8 mouse cellular contexts compared by ENCODE assay signal in the genomic region with DNA sequence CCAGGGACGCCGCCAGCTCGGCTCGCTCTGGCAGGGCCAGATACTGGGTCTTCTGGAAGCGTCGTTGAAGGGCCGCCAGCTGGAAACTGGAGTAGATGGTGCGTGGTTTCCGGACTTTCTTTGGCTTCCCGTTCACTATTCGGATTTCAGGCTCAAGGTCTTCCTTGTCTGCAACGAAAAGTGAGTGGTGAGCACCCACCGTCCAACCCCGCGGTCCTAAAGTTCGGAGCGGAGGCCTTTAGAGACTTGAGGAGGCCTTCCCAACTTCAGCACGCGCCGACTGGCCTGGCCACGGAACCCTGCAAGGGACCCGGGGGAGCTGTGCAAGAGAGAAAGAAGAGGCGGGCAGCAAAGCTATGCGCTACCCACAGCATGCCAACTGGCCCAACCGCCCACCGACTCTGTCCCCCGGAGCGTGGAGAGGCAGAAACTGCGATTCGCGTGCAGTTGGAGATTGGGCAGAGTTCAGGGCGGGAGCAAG. TPM values are rescaled to one million over a fixed set of nuclear protein-coding genes. Genes with fewer than 3 reads are reported as not detected.
DNase-seq lines count a peak whose midpoint lies in the region; ATAC-seq and TF ChIP-seq lines count a peak whose summit lies in the region.

No protein-coding gene starts in this region.

- H3K9ac ChIP-seq in lung, postnatal 0 days (replicated peaks; ENCODE audit: low read depth), result no peak overlapping the region
- no peak overlapping the region for H3K9ac ChIP-seq in hindbrain, embryonic 11.5 days (ENCODE audit: low read depth, low read length)
- H3K9ac ChIP-seq in midbrain, embryonic 11.5 days (ENCODE audit: low read length), result peak overlapping the region; percentile 30

- H3K27ac ChIP-seq in lung, postnatal 0 days (ENCODE audit: low read length), result no peak overlapping the region
- peak overlapping the region; percentile 91 for H3K27ac ChIP-seq in embryonic facial prominence, embryonic 10.5 days (replicated peaks)
- no peak overlapping the region for H3K27ac ChIP-seq in hindbrain, embryonic 11.5 days (ENCODE audit: low read depth, low read length)
- no peak overlapping the region for H3K27ac ChIP-seq in midbrain, embryonic 11.5 days (ENCODE audit: low read depth, low read length)

- peaks cover 11% of the 10 kb centered on the region for H3K4me1 ChIP-seq in lung, postnatal 0 days (ENCODE audit: insufficient read depth, low read depth, low read length)
- peaks cover 64% of the 10 kb centered on the region for H3K4me1 ChIP-seq in embryonic facial prominence, embryonic 10.5 days
- peaks cover 12% of the 10 kb centered on the region for H3K4me1 ChIP-seq in hindbrain, embryonic 11.5 days (replicated peaks; ENCODE audit: control insufficient read depth, insufficient read depth, low read length)
- peaks cover 33% of the 10 kb centered on the region for H3K4me1 ChIP-seq in midbrain, embryonic 11.5 days (ENCODE audit: control insufficient read depth, insufficient read depth, low read length)

- TF ChIP-seq EP300 in lung, postnatal 0 days (IDR thresholded peaks at IDR 0.05), result no peak

- TF ChIP-seq CTCF in lung, postnatal 0 days (IDR thresholded peaks at IDR 0.05), result no peak

- no peak for ATAC-seq in lung, postnatal 0 days
- no peak for ATAC-seq in hindbrain, embryonic 11.5 days (ENCODE audit: low FRiP score)
- no peak for ATAC-seq in midbrain, embryonic 11.5 days (ENCODE audit: low FRiP score)

- peak overlapping the region; percentile 55 for H3K4me2 ChIP-seq in lung, postnatal 0 days (replicated peaks; ENCODE audit: low read depth, low read length)
- H3K4me2 ChIP-seq in hindbrain, embryonic 11.5 days (replicated peaks; ENCODE audit: low read depth, low read length), result peak overlapping the region; percentile 95
- H3K4me2 ChIP-seq in midbrain, embryonic 11.5 days, result peak overlapping the region; percentile 63

- H3K27me3 ChIP-seq in lung, postnatal 0 days (replicated peaks; ENCODE audit: insufficient read depth, low read length), result peaks cover 87% of the 10 kb centered on the region
- H3K27me3 ChIP-seq in embryonic facial prominence, embryonic 10.5 days (replicated peaks; ENCODE audit: low read depth, poor library complexity, severe bottlenecking), result peaks cover 92% of the 10 kb centered on the region
- peaks cover 77% of the 10 kb centered on the region for H3K27me3 ChIP-seq in hindbrain, embryonic 11.5 days (ENCODE audit: control insufficient read depth, insufficient read depth, low read length)
- H3K27me3 ChIP-seq in midbrain, embryonic 11.5 days (ENCODE audit: control insufficient read depth, insufficient read depth, low read length), result peaks cover 91% of the 10 kb centered on the region

- 4% methylated on average over 32 of the region's 32 CpGs for WGBS in lung, postnatal 0 days
- WGBS in embryonic facial prominence, embryonic 10.5 days, result under 1% methylated on average over 32 of the region's 32 CpGs
- WGBS in hindbrain, embryonic 11.5 days, result under 1% methylated on average over 32 of the region's 32 CpGs
- under 1% methylated on average over 32 of the region's 32 CpGs for WGBS in midbrain, embryonic 11.5 days

- no peaks in the 10 kb centered on the region for H3K36me3 ChIP-seq in lung, postnatal 0 days (ENCODE audit: insufficient read depth, low read length)
- H3K36me3 ChIP-seq in embryonic facial prominence, embryonic 10.5 days (replicated peaks), result peaks cover 22% of the 10 kb centered on the region
- H3K36me3 ChIP-seq in hindbrain, embryonic 11.5 days (ENCODE audit: control insufficient read depth, insufficient read depth, low read length), result no peaks in the 10 kb centered on the region
- no peaks in the 10 kb centered on the region for H3K36me3 ChIP-seq in midbrain, embryonic 11.5 days (ENCODE audit: control insufficient read depth, insufficient read depth, low read length)

- DNase-seq in lung, postnatal 0 days (ENCODE audit: low spot score), result no peak
- DNase-seq in lung, adult 18-20 months, result no peak
- peak; percentile 63 for DNase-seq in embryonic facial prominence, embryonic 10.5 days (ENCODE audit: low spot score)
- peak; percentile 62 for DNase-seq in hindbrain, embryonic 11.5 days (ENCODE audit: low spot score)
- peak; percentile 97 for DNase-seq in midbrain, embryonic 11.5 days (ENCODE audit: low spot score, missing footprints)
- no peak for DNase-seq in gastrocnemius, postnatal 36 days
- DNase-seq in cerebellum, postnatal 4 days (ENCODE audit: low spot score in 2 of 2), result no peak
- DNase-seq in left cerebral cortex, postnatal 36 days (ENCODE audit: low spot score in 2 of 2), result no peak

- no peaks in the 10 kb centered on the region for H3K9me3 ChIP-seq in lung, postnatal 0 days (ENCODE audit: low read length)
- H3K9me3 ChIP-seq in embryonic facial prominence, embryonic 10.5 days, result no peaks in the 10 kb centered on the region
- no peaks in the 10 kb centered on the region for H3K9me3 ChIP-seq in hindbrain, embryonic 11.5 days (ENCODE audit: control insufficient read depth, low read length)
- no peaks in the 10 kb centered on the region for H3K9me3 ChIP-seq in midbrain, embryonic 11.5 days (ENCODE audit: control insufficient read depth, low read length)

- no peak overlapping the region; the same call in 1 of the 2 replicates for H3K4me3 ChIP-seq in lung, postnatal 0 days (ENCODE audit: low read depth, low read length)
- peak overlapping the region; percentile 65 for H3K4me3 ChIP-seq in embryonic facial prominence, embryonic 10.5 days
- peak overlapping the region; percentile 48 for H3K4me3 ChIP-seq in hindbrain, embryonic 11.5 days (ENCODE audit: low read depth, low read length)
- peak overlapping the region; percentile 37 for H3K4me3 ChIP-seq in midbrain, embryonic 11.5 days (ENCODE audit: low read depth, low read length)

- intact Hi-C loops in gastrocnemius, postnatal 36 days (cut with DNase I), result loop anchor here (2.0 to 10.0 kb wide), 4 partner anchors 15 to 1729 kb away; a partner anchor contains a TSS
- intact Hi-C loops in left cerebral cortex, postnatal 36 days (cut with DNase I), result loop anchor here (2.0 to 10.0 kb wide), 3 partner anchors 15 to 1071 kb away; a partner anchor contains a TSS

RNA-seq across cellular contexts. Expression of a gene that starts 1.1 kb away (rescaled TPM):
- not detected in 2 replicates for polyA plus RNA-seq in lung, postnatal 0 days (2015; fragmentation: Nextera tagmentation; extraction: Ambion mirVana)
- 33.3 and 38.4 TPM in 2 replicates for polyA plus RNA-seq in embryonic facial prominence, embryonic 10.5 days (2016; fragmentation: Nextera tagmentation; extraction: Ambion mirVana)
- polyA plus RNA-seq in hindbrain, embryonic 11.5 days (2014; fragmentation: Nextera tagmentation; extraction: Ambion mirVana), result 1.9 and 2.2 TPM in 2 replicates
- 4.7 and 5.8 TPM in 2 replicates for polyA plus RNA-seq in midbrain, embryonic 11.5 days (2014; fragmentation: Nextera tagmentation; extraction: Ambion mirVana)
- total RNA-seq in gastrocnemius, postnatal 36 days (2021), result not detected
- 1 to 10 TPM; 6.0 to 6.4 TPM for total RNA-seq in left cerebral cortex, postnatal 36 days (2021)

RNA-seq across cellular contexts. Expression of a gene that starts 17.5 kb away (rescaled TPM):
- polyA plus RNA-seq in lung, postnatal 0 days (2015; fragmentation: Nextera tagmentation; extraction: Ambion mirVana), result not detected in 2 replicates
- 46.1 and 69.6 TPM in 2 replicates for polyA plus RNA-seq in embryonic facial prominence, embryonic 10.5 days (2016; fragmentation: Nextera tagmentation; extraction: Ambion mirVana)
- polyA plus RNA-seq in hindbrain, embryonic 11.5 days (2014; fragmentation: Nextera tagmentation; extraction: Ambion mirVana), result 1.6 and 2.1 TPM in 2 replicates
- 13.6 and 17.3 TPM in 2 replicates for polyA plus RNA-seq in midbrain, embryonic 11.5 days (2014; fragmentation: Nextera tagmentation; extraction: Ambion mirVana)
- not detected for total RNA-seq in gastrocnemius, postnatal 36 days (2021)
- total RNA-seq in left cerebral cortex, postnatal 36 days (2021), result 10 to 100 TPM; 19.4 to 21.5 TPM

Comparison
In these comparisons a context has a peak if more than half of its experiments do, and no peak if none do; other contexts are left out.
1. DNase-seq: peak in embryonic facial prominence, embryonic 10.5 days (single experiment), hindbrain, embryonic 11.5 days (single experiment) and midbrain, embryonic 11.5 days (single experiment); none in lung, postnatal 0 days (single experiment), lung, adult 18-20 months (0 of 2), gastrocnemius, postnatal 36 days (0 of 2), cerebellum, postnatal 4 days (0 of 2) and left cerebral cortex, postnatal 36 days (0 of 2).
2. Peak in every context shown above with its lines, with median percentiles within 50 percentile points of each other: H3K4me2 ChIP-seq.